Mouse (Mus musculus) cortical plate, adult 2 months (tissue): ENCODE measurements around the gene Col9a2.

Source experiments
- CTCF ChIP-seq: fragments of 200-500 bp; IDR thresholded peaks from 2 replicates; pipeline ENCODE4 v1.5.1; 2011; ENCODE audit warnings: mild to moderate bottlenecking, control low read depth, low read length; ENCODE audit not compliant: insufficient read depth; ENCODE audit errors: extremely low read depth
- POLR2A ChIP-seq: fragments of 200-500 bp; IDR thresholded peaks from 2 replicates; pipeline ENCODE4 v1.6.1; 2011; ENCODE audit warnings: mild to moderate bottlenecking, low read length, control low read depth; ENCODE audit not compliant: insufficient read depth; ENCODE audit errors: extremely low read depth

DNA sequence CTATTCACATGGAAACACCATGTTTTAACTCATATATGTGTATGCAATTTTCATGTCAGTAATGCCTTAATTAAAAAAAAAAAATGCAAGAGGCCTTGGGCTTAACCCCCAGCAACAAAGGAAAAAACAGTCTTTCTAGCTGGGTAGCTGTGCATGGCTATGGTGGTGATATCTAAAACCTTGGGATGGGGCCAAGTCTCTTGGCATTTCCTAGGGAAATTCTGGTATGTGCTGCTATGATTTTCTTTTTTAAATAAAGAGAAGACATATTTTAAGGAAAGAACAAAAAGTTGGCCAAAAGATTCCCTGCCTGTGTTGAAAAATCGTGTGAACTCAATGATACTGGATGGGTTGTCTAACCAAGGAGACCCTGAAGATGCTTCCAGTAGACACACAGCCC is 43.3 kb upstream of the Col9a2 start:
- TF ChIP-seq CTCF (no peak), POLR2A (no peak)
